Mouse (Mus musculus) CH12.LX (cell line): ENCODE results near the gene 1700020L24Rik.

Source experiments
- CTCF ChIP-seq, 2 experiments: IDR thresholded peaks in 1 of 2; conservative IDR thresholded peaks in 1 of 2; 2 replicates each; pipeline ENCODE4 v1.5.1; 2011 to 2012; ENCODE audit warnings: low read depth in 2 of 2, low read length in 2 of 2, improper control_type of control experiment in 1 of 2, inconsistent platforms in 1 of 2, mild to moderate bottlenecking in 1 of 2, moderate library complexity in 1 of 2
- JUND ChIP-seq: conservative IDR thresholded peaks from 2 replicates; pipeline ENCODE4 v1.6.1; 2011; ENCODE audit warnings: low read depth, low read length, improper control_type of control experiment

DNA sequence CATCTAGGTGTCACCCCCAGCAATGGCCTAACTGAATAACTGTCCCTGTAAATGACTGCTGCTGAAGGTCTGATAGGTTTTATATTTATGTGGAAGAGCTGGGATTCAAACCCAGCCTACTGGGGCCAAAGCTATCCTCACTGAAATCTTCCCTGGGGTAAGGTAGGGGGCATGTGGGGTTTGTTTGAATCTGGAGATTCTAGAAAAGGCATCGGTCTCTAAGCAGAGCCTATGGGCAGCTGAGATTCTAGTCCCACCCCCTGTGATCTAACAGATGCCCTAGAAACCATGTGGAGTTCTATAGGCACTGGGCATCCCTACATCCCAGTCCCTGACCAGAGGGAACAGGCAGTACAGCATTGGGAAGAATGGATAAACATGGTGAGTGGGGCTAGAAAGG is at the start of gene 1700020L24Rik:
- no peak for TF ChIP-seq CTCF (conservative IDR thresholded peaks at IDR 0.05 in 1 of 2, IDR thresholded peaks at IDR 0.05 in 1 of 2; ENCODE audit: low read depth in 2 of 2, low read length in 2 of 2)
- TF ChIP-seq JUND = no peak
